Mouse (Mus musculus) thymus, adult 2 months (tissue): Measurements from ENCODE around the gene Zscan10. TPM values are rescaled to one million over a fixed set of nuclear protein-coding genes. Genes with fewer than 3 reads are reported as not detected.

ENCODE experiments used
- DNase-seq: peaks from one replicate; pipeline ENCODE4 v3.0.0; 2021
- H3K27ac ChIP-seq: fragments of 200-500 bp; 2 replicates; pipeline ENCODE4 v1.5.1; 2012; ENCODE audit warnings: low read length, control low read depth; ENCODE audit not compliant: control insufficient read depth, insufficient read depth
- H3K27me3 ChIP-seq: fragments of 200-500 bp; 2 replicates; pipeline ENCODE4 v1.6.1; 2012; ENCODE audit warnings: mild to moderate bottlenecking, low read length, moderate library complexity, mixed read lengths; ENCODE audit not compliant: control insufficient read depth, insufficient read depth
- H3K36me3 ChIP-seq: fragments of 200-500 bp; 2 replicates; pipeline ENCODE4 v1.6.1; 2012; ENCODE audit warnings: mild to moderate bottlenecking, low read length, moderate library complexity; ENCODE audit not compliant: control insufficient read depth, insufficient read depth
- H3K4me1 ChIP-seq: fragments of 200-500 bp; replicated peaks from 2 replicates; pipeline ENCODE4 v1.6.1; 2012; ENCODE audit warnings: low read length; ENCODE audit not compliant: control insufficient read depth, insufficient read depth
- H3K4me3 ChIP-seq: fragments of 200-500 bp; 2 replicates; pipeline ENCODE4 v1.5.1; 2012; ENCODE audit warnings: mild to moderate bottlenecking, low read length, control low read depth, moderate library complexity; ENCODE audit not compliant: control insufficient read depth, insufficient read depth
- CTCF ChIP-seq: fragments of 200-500 bp; IDR thresholded peaks from 2 replicates; pipeline ENCODE4 v1.5.1; 2012; ENCODE audit warnings: mild to moderate bottlenecking, control low read depth, low read length, moderate library complexity, borderline replicate concordance; ENCODE audit not compliant: control insufficient read depth, poor library complexity, insufficient read depth; ENCODE audit errors: extremely low read depth
- POLR2A ChIP-seq: fragments of 200-500 bp; IDR thresholded peaks from 2 replicates; pipeline ENCODE4 v1.6.1; 2012; ENCODE audit warnings: mild to moderate bottlenecking, low read length, control low read depth, moderate library complexity; ENCODE audit not compliant: control insufficient read depth, poor library complexity, insufficient read depth; ENCODE audit errors: extremely low read depth
- WGBS: fragments of 180-500 bp; shearing (Covaris S2); methylation state at CpG from one replicate; pipeline ENCODE4 v1.1.7; 2018; 5-methylcytosine and 5-hydroxymethylcytosine counted together
- polyA plus RNA-seq: library from polyadenylated mRNA; depleted of rRNA; stranded (reverse); fragments of >200 nt; gene quantifications from 2 replicates; pipeline ENCODE4 v1.2.3, GENCODE M21; 2012; rRNA removed

Zscan10 gene
- 0.18 and 0.20 TPM in 2 replicates for polyA plus RNA-seq

DNA sequence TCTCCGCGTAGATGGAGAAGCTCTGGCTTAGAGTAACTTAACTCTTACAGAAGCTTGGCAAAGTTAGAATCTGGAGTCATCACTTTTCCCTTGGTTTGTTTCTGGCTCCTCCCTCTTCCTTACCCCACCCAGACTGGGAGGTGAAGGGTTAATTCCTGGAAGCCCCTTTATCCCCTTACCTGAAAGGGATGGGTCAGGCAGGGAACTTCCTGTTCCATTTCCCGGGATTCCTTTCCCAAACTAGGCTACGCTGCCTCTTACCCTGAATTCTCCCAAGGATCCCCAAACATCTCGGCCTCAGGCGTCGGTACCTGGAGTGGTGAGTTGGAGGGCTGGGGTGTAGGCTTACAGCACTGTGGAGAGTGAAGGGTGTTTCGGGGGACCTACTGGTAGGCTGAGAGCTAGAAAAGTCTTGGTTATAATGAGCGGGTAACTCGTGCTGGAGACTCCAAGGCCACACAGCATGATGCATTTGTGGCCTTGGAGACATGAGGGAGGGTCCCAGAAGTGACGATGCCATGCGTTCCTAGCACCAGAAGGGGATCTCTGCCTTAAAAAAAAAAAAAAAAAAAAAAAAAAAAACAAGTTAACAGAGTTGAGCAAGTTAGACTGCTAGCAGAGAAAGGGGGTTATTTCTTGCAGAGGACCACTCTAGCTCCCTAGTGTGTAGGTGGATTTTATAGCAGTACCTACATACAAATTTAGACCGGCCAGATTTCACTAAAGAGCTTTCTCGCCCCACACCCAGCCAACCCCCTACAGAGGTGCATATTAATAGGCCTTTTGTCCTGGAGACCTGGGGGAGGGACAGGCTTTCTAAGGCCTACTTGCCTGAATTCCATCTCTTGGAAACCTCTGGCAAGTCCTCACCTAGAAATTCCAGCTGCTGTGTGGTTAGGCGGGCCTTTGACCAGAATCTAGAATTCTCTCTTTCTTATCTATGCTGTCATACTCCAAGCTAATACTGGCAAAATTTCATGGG is at the start of gene Zscan10:
Gene Zscan10, plus strand, starts transcription at position 216 of the 982 bp plus-strand sequence.
- TF ChIP-seq POLR2A (no peak), CTCF (no peak)
- H3K4me1 ChIP-seq = peaks cover 24% of the 10 kb centered on the region
- H3K36me3 ChIP-seq = no peaks in the 10 kb centered on the region
- peak within 1 kb of the TSS; percentile 87 for H3K27ac ChIP-seq
- H3K4me3 ChIP-seq = no peak within 1 kb of the TSS
- DNase-seq = no peak
- WGBS = 95% methylated on average over 15 of the region's 15 CpGs
- no peaks in the 10 kb centered on the region for H3K27me3 ChIP-seq

DNA sequence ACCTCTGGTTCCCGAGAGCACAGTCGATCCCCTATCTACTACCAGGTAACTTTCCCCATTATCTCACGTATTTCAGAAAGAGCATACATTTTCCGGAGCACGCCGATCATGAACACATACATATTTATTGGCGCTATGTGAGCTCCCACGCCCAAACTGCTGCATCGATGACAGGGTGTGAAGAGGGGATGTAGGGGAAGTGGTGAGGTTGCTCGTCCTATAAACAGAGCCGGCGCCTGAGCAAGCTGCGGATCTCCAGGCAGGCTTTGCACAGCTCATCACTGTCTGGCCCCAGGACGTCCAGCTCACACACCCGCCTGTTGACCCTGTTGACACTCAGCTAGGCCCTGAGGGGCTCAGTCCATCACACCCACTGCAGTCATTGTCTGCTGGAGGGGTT is 49.8 kb upstream of the Zscan10 start:
- no peaks in the 10 kb centered on the region for H3K27me3 ChIP-seq
- 2% methylated on average over 15 of the region's 15 CpGs for WGBS
- TF ChIP-seq POLR2A (no peak), CTCF (no peak)

DNA sequence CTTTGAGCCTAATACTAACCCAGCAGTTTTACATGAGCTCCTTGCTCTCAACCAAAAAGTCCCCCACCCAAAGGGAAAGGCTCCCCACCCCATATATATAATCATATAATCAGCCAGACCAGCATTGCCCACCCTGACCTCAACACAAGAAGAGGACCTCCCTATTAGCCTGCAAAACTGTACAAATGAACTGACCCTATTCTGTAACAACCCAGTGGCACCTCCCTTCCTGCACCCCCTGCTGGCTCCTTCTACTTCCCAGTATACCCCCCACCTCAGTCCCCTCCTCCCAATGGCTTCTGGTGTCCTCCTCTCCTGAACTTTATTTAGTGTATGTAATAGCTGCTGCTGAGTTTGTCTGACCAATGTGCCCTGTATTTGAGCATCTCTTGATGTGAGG is 49.2 kb upstream of the Zscan10 start:
- peak overlapping the region; percentile 31; the same call in 1 of the 2 replicates for H3K27ac ChIP-seq
- H3K36me3 ChIP-seq = no peaks in the 10 kb centered on the region; the same call in 1 of the 2 replicates
- no peak for DNase-seq
- no peak for TF ChIP-seq CTCF
- TF ChIP-seq POLR2A = no peak
- peaks cover 23% of the 10 kb centered on the region for H3K4me1 ChIP-seq
- H3K4me3 ChIP-seq = no peak overlapping the region
- no peaks in the 10 kb centered on the region for H3K27me3 ChIP-seq

More for the DNA sequence above, 49.8 kb upstream of the Zscan10 start:
- Histone ChIP-seq H3K36me3 (no peaks in the 10 kb centered on the region), H3K4me3 (peak overlapping the region; percentile 98), H3K27ac (peak overlapping the region; percentile 37; the same call in 1 of the 2 replicates), H3K4me1 (peaks cover 23% of the 10 kb centered on the region)
- no peak for DNase-seq

DNA sequence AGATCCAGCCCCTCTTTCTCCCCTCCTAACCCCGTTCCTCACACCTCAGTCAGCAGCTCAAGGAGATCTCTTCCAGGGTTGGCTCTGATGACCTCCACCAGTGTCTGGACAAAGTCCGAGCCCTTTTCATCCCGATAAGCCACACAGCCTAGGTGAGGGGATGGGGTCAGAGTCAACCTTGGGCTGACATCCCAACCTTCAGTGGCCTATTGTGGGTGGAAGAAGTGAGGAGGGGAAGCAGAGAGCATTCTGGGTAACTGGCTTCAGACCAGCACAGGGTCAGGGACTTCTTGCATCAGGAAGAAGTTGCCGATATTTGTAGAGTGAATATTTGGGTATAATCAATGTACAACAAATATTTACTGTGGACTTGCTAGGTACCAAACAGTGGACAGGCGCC is 48.7 kb upstream of the Zscan10 start:
- WGBS = 86% methylated on average over 5 of the region's 5 CpGs
- peaks cover 23% of the 10 kb centered on the region for H3K4me1 ChIP-seq
- TF ChIP-seq POLR2A (no peak), CTCF (no peak)

DNA sequence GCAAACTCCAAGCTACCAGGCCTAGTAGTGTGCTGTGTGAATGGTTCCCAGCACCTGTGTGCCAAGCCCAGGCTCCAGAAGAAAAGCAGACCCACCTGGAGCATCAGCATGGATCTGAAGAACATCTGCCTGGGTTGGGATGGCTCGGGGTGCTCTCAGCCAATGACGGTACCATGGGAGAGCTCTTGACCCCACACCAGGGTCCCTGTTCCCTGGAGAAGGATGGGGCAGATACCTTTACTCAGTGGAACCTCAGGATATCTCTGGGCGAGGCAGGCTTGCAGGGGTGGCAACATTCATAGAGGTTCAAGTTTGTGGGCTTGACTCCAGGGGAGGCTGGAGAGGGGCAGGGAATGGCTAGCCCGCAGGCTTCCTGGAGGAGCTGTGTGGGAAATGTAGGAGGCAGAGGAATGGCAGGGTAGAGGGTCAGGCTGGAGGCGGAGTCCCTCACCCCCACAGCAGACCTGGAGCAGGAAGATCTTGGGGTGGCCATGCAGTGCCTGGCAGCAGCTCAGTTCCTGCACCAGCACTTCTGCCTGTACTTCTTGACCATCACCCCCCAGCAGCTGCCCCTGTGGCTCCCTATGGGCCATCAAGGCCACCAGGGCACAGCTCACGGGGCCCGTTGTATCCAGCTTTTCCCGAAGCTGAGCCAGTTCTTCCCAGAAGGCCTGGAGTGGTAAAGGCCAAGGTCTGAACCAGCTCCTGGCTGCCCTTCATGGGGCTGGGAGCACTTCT is 47.6 kb upstream of the Zscan10 start:
- H3K27me3 ChIP-seq = no peaks in the 10 kb centered on the region
- DNase-seq = no peak
- no peak overlapping the region for H3K4me3 ChIP-seq
- H3K4me1 ChIP-seq = peaks cover 23% of the 10 kb centered on the region
- WGBS = 95% methylated on average over 8 of the region's 8 CpGs
- H3K27ac ChIP-seq = no peak overlapping the region
- H3K36me3 ChIP-seq = peaks cover 6% of the 10 kb centered on the region
- no peak for TF ChIP-seq CTCF
- no peak for TF ChIP-seq POLR2A

More for the DNA sequence above, 48.7 kb upstream of the Zscan10 start:
- Histone ChIP-seq H3K27me3 (no peaks in the 10 kb centered on the region), H3K4me3 (no peak overlapping the region), H3K36me3 (no peaks in the 10 kb centered on the region; the same call in 1 of the 2 replicates), H3K27ac (no peak overlapping the region)
- DNase-seq = no peak

DNA sequence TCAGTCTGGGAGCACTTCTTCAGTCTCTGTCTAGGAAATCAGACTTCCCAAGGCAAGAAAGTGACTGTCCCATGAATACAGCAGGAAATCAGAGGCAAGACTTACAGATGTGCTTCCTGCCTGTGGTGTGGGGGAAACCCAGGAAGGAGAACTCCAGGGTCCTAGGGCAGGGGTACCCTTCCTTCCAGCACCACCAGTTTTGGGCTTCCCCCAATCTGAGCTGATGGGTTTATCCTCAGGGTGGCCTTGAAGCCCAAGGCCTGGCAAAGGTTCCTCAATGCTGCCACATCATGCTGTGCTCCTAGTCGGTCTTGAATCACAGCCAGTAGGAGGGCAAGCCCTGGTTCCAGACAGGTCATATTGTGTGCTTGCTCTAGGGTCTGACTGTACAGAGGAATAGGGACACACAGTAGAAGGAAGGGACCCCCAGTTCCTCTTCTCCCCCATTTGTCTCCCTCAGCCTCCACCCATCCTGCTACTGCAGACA is 47.0 kb upstream of the Zscan10 start:
- H3K36me3 ChIP-seq = peaks cover 9% of the 10 kb centered on the region
- H3K27me3 ChIP-seq = no peaks in the 10 kb centered on the region
- H3K4me1 ChIP-seq = peaks cover 20% of the 10 kb centered on the region
- TF ChIP-seq POLR2A (no peak), CTCF (no peak)
- H3K27ac ChIP-seq = no peak overlapping the region
- 83% methylated on average over 1 of the region's 1 CpGs for WGBS
- DNase-seq = no peak
- no peak overlapping the region for H3K4me3 ChIP-seq
